15 mouse cellular contexts compared by ENCODE assay signal in genomic region chrX:52086885-52087573, GRCm38 (mm10).
DNase-seq lines count a peak whose midpoint lies in the region; ATAC-seq and TF ChIP-seq lines count a peak whose summit lies in the region.
"Had no signal": no experiment of that assay in that cellular context is flagged by ENCODE, and none has a peak within 500 bp of the region (broad histone marks: within the 10 kb centered on the region; RNA-seq: fewer than 3 reads in every experiment).

No protein-coding gene starts in this region.

- WGBS in forebrain, embryonic 12.5 days = 38% methylated on average over 8 of the region's 8 CpGs
- WGBS in forebrain, embryonic 10.5 days = 59% methylated on average over 8 of the region's 8 CpGs
- 27% methylated on average over 8 of the region's 8 CpGs for WGBS in forebrain, embryonic 13.5 days
- WGBS in forebrain, embryonic 15.5 days = 40% methylated on average over 8 of the region's 8 CpGs

- H3K4me2 ChIP-seq in forebrain, embryonic 12.5 days = no peak overlapping the region
- H3K4me2 ChIP-seq in forebrain, embryonic 13.5 days = no peak overlapping the region
- no peak overlapping the region for H3K4me2 ChIP-seq in forebrain, embryonic 15.5 days (replicated peaks)
- H3K4me2 ChIP-seq: embryonic facial prominence, embryonic 13.5 days; embryonic facial prominence, embryonic 15.5 days had no signal

- H3K4me3 ChIP-seq in forebrain, embryonic 12.5 days (replicated peaks) = no peak overlapping the region
- no peak overlapping the region for H3K4me3 ChIP-seq in forebrain, embryonic 10.5 days
- no peak overlapping the region for H3K4me3 ChIP-seq in forebrain, embryonic 13.5 days
- H3K4me3 ChIP-seq in forebrain, embryonic 15.5 days = no peak overlapping the region
- H3K4me3 ChIP-seq: embryonic facial prominence, embryonic 13.5 days; embryonic facial prominence, embryonic 15.5 days; erythroblast, embryonic 14.5 days; gastrocnemius, adult 2 months had no signal

- no peak for DNase-seq in forebrain, embryonic 10.5 days (ENCODE audit: extremely low spot score, low spot score)
- DNase-seq in brain, embryonic 14.5 days (ENCODE audit: low read depth) = peak; percentile 73
- no peak for DNase-seq in embryo, embryonic 10.5 days (ENCODE audit: low spot score)
- DNase-seq in cerebellum, postnatal 25 days = no peak
- DNase-seq in lung, postnatal 36 days = no peak
- DNase-seq: cerebellum, adult 11 months; cerebellum, adult 8-10 months; cerebellum, adult 9-11 months had no signal

- H3K9me3 ChIP-seq in forebrain, embryonic 12.5 days = no peaks in the 10 kb centered on the region
- no peaks in the 10 kb centered on the region for H3K9me3 ChIP-seq in forebrain, embryonic 10.5 days
- H3K9me3 ChIP-seq in forebrain, embryonic 13.5 days (replicated peaks) = no peaks in the 10 kb centered on the region
- H3K9me3 ChIP-seq in forebrain, embryonic 15.5 days = no peaks in the 10 kb centered on the region
- H3K9me3 ChIP-seq: embryonic facial prominence, embryonic 13.5 days; embryonic facial prominence, embryonic 15.5 days had no signal

- no peaks in the 10 kb centered on the region for H3K27me3 ChIP-seq in forebrain, embryonic 12.5 days
- peaks cover 14% of the 10 kb centered on the region for H3K27me3 ChIP-seq in forebrain, embryonic 10.5 days (ENCODE audit: poor library complexity, severe bottlenecking)
- H3K27me3 ChIP-seq in forebrain, embryonic 13.5 days = no peaks in the 10 kb centered on the region
- H3K27me3 ChIP-seq in forebrain, embryonic 15.5 days = no peaks in the 10 kb centered on the region
- H3K27me3 ChIP-seq: embryonic facial prominence, embryonic 13.5 days; embryonic facial prominence, embryonic 15.5 days had no signal

- H3K4me1 ChIP-seq in forebrain, embryonic 12.5 days = no peaks in the 10 kb centered on the region; the same call in 1 of the 2 replicates
- H3K4me1 ChIP-seq in forebrain, embryonic 10.5 days = peaks cover 10% of the 10 kb centered on the region
- no peaks in the 10 kb centered on the region for H3K4me1 ChIP-seq in forebrain, embryonic 13.5 days
- peaks cover 7% of the 10 kb centered on the region for H3K4me1 ChIP-seq in forebrain, embryonic 15.5 days
- H3K4me1 ChIP-seq: embryonic facial prominence, embryonic 13.5 days; embryonic facial prominence, embryonic 15.5 days had no signal

- peak; percentile 81; the same call in 1 of the 2 replicates for ATAC-seq in forebrain, embryonic 12.5 days (ENCODE audit: low FRiP score)
- peak; percentile 64; the same call in 1 of the 2 replicates for ATAC-seq in forebrain, embryonic 13.5 days
- ATAC-seq in forebrain, embryonic 15.5 days (replicated peaks) = peak; percentile 57

- H3K27ac ChIP-seq in forebrain, embryonic 12.5 days = no peak overlapping the region
- H3K27ac ChIP-seq in forebrain, embryonic 10.5 days = no peak overlapping the region
- H3K27ac ChIP-seq in forebrain, embryonic 13.5 days = peak overlapping the region; percentile 40
- H3K27ac ChIP-seq in forebrain, embryonic 15.5 days (replicated peaks) = peak overlapping the region; percentile 59
- H3K27ac ChIP-seq: embryonic facial prominence, embryonic 13.5 days; embryonic facial prominence, embryonic 15.5 days; gastrocnemius, adult 2 months had no signal

- no peaks in the 10 kb centered on the region for H3K36me3 ChIP-seq in forebrain, embryonic 12.5 days (replicated peaks)
- peaks cover 22% of the 10 kb centered on the region for H3K36me3 ChIP-seq in forebrain, embryonic 10.5 days (replicated peaks)
- H3K36me3 ChIP-seq in forebrain, embryonic 13.5 days (ENCODE audit: poor library complexity, severe bottlenecking) = no peaks in the 10 kb centered on the region
- no peaks in the 10 kb centered on the region for H3K36me3 ChIP-seq in forebrain, embryonic 15.5 days
- H3K36me3 ChIP-seq: embryonic facial prominence, embryonic 13.5 days; embryonic facial prominence, embryonic 15.5 days had no signal

- no peak for TF ChIP-seq CTCF in brain, embryonic 14.5 days (IDR thresholded peaks at IDR 0.05; ENCODE audit: borderline replicate concordance, extremely low read depth, insufficient read depth, insufficient read length)

- no peak for TF ChIP-seq POLR2A in brain, embryonic 14.5 days (IDR thresholded peaks at IDR 0.05; ENCODE audit: borderline replicate concordance, extremely low read depth, insufficient read depth, insufficient read length, poor library complexity, severe bottlenecking)

- no peak overlapping the region for H3K9ac ChIP-seq in forebrain, embryonic 12.5 days
- H3K9ac ChIP-seq in forebrain, embryonic 13.5 days = no peak overlapping the region
- no peak overlapping the region for H3K9ac ChIP-seq in forebrain, embryonic 15.5 days (replicated peaks)
- H3K9ac ChIP-seq: embryonic facial prominence, embryonic 13.5 days; embryonic facial prominence, embryonic 15.5 days had no signal

Comparison
In these comparisons a context has a peak if more than half of its experiments do, and no peak if none do; other contexts are left out.
1. H3K27ac ChIP-seq: peak in forebrain, embryonic 13.5 days (single experiment) and forebrain, embryonic 15.5 days (single experiment); none in forebrain, embryonic 12.5 days (single experiment) and forebrain, embryonic 10.5 days (single experiment).
2. Peak in every context shown above with its lines, with median percentiles within 50 percentile points of each other: ATAC-seq.